Mouse (Mus musculus) left cerebral cortex, postnatal 25 days (tissue): ENCODE measurements at regions not wholly inside any gene's neighbourhood (a gene's known extent, or its start where the extent isn't known, plus 50 kb on each side); places are given as distances from the start of the nearest gene placed in this dataset.

Experiments
- DNase-seq, 2 experiments: peaks; one replicate each; pipeline ENCODE4 v3.0.0; 2022; ENCODE audit warnings: low spot score in 2 of 2, mixed read lengths in 1 of 2
- intact Hi-C: fragments of 180-260 bp; cut with DNase I; formaldehyde crosslinking; loops from one replicate; pipeline ENCODE4 v1.15.1; 2025

GRCm38 (mm10) chr14:108021331-108021730, 892.6 kb downstream of the Slitrk1 start:
- DNase-seq, result no peak
- intact Hi-C loops, result no loop called here

- intact Hi-C loops, result no loop called here
Measured at GRCm38 (mm10) chr14:107987752-107988285, 926.1 kb downstream of the Slitrk1 start.

GRCm38 (mm10) chr14:107978141-107978540, 935.8 kb downstream of the Slitrk1 start:
- DNase-seq, result no peak
- intact Hi-C loops, result no loop called here

More at GRCm38 (mm10) chr14:107987752-107988285, 926.1 kb downstream of the Slitrk1 start:
- DNase-seq, result no peak

DNA sequence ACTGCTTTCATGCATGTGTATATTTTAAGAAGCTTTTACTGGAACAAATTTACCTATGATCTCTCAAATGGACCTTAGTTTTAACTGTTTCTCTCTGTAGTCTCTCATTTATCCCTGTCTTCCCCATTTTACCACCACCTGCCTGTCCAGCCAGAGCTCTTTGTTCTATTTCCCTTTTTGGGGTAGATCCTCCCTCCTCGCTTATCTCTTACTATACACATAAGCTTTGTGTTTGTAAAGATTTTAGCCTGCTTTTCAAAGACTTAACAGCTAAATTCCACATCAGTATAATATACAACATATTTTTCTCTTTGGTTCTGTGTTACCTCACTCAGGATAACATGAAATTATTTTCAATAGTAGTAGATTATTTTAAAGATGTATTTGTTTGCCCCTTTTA, 961.9 kb downstream of the Slitrk1 start:
- no peak for DNase-seq
- intact Hi-C loops, result no loop called here

GRCm38 (mm10) chr14:107903717-107904116, 1010.2 kb downstream of the Slitrk1 start:
- intact Hi-C loops, result no loop called here
- DNase-seq, result no peak

- DNase-seq, result no peak
Measured at GRCm38 (mm10) chr14:107901823-107902222, 1012.1 kb downstream of the Slitrk1 start.

DNA sequence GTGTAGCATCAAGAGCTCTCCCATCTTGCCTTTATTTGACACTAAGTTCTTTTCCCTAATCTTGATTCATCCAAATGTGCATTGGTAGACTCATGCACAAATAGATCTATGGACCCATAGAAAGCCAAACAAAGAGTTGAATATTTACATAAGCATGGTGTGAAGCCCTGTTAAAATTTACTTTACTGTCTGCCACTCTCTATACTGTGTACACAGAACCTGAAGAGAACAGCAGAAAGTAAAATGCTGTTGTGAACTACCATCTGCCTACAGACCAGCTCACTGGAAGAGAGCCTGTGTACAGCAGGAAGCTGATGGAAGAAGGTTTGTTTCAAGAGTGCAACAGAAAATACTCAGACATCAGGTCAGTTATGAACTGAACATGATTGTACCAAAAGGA, 1053.1 kb downstream of the Slitrk1 start:
- intact Hi-C loops, result no loop called here
- DNase-seq, result no peak

More at GRCm38 (mm10) chr14:107901823-107902222, 1012.1 kb downstream of the Slitrk1 start:
- intact Hi-C loops, result no loop called here

GRCm38 (mm10) chr14:107849688-107850087, 1064.3 kb downstream of the Slitrk1 start:
- intact Hi-C loops, result no loop called here
- no peak for DNase-seq

- intact Hi-C loops, result no loop called here
- DNase-seq, result no peak
Measured at GRCm38 (mm10) chr14:107845289-107846215, 1068.4 kb downstream of the Slitrk1 start.

DNA sequence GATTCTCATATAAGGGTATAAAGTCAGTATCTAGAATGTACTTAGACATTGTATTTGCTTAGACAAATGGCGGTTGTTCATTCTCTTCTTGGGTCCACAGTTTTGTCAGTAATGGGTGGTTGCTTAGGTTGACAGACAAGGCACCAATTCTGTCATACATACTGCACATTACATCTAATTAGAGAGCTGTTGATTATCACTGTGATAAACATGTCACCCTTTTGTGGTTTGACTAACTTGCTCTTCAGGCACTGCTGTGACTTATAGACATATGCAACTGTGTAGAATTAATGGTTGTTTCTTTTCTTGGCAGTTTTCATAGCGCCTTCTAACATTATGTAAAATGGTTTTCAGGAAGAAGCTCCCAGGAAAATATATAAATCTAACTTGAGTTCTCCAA, 1069.4 kb downstream of the Slitrk1 start:
- no peak for DNase-seq
- intact Hi-C loops, result no loop called here

DNA sequence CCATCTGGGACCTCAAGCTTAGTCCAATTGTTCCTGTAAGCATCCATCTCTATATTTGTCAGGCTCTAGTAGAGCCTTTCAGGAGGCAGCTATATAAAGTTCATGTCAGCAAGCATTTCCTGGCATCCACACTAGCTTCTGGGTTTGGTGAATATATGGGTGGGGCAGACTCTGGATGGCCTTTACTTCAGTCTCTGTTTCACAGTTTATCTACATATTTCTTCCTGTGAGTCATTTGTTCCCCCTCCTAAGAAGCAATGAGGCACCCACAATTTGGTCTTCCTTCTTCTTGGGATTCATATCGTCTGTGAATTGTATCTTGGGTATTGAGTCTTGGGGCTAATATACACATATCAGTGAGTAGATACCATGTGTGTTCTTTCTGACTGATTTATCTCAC, 1081.0 kb downstream of the Slitrk1 start:
- intact Hi-C loops, result no loop called here

DNA sequence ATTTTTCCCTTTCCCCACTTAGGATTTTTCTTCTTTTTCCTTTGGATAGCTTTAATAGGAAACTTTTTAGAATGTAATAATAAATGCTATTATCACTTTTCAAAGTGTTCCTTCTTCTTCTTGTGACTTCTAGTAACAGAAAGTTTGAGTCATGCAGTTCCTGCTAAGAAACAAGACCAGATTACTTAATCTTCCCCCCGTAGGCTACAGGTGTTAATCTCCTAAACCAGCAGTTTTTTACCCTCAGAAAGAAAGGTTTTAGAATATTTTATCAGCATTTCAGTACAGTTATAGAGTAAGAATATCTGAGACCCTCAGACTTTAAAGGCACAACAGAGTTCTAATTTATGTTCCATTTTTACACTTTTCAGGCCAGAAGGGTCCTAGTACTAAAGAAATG, 1128.7 kb downstream of the Slitrk1 start:
- intact Hi-C loops, result no loop called here
- no peak for DNase-seq

More for the DNA sequence above, 1081.0 kb downstream of the Slitrk1 start:
- no peak for DNase-seq
